Mouse (Mus musculus): ENCODE data around the gene Gm5129. TPM values are rescaled to one million over a fixed set of nuclear protein-coding genes. Genes with fewer than 3 reads are reported as not detected.
"Not testable (repeated sequence)": the region's sequence is repeated elsewhere in the genome, so short reads cannot be mapped to it uniquely, and the experiment has no call there.

Gene Gm5129
- 0.81 TPM in 1 of 2 replicates, not detected in the other for polyA plus RNA-seq (2014; fragmentation: Nextera tagmentation; extraction: Ambion mirVana)

DNA sequence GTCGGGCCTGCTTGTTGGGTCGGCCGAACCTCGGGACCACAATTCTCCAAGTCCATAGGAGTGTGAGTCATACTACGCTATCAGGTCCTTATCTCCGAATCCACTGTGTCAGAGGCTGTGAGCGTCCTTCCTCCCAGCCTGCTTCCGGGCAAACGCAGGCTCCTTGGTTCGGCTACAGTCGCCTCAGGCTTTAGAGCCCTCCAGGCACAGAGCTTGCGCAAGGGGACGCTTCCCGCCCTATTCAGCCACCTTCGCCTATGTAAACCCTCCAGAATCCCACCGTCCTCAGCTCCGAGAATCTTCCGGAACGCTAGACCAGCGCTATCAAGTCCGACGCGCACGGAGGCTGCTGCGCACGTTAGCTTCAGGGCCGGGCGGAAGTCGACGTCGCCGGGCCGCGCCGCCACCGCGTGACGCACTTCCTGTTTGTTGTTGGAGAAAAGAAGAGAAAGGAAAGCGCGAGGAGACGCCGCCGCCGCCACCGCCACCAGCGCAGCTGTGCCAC is at the start of gene Gm5129, which contains the start of gene Dnajb6:
Gene Gm5129, minus strand, starts transcription at position 380 of the 505 bp plus-strand sequence.
Gene Dnajb6, plus strand, starts transcription at position 132 of the 505 bp plus-strand sequence.
- no peaks in the 10 kb centered on the region for H3K36me3 ChIP-seq (ENCODE audit: control insufficient read depth, insufficient read depth, low read length)
- peak within 1 kb of the TSS; percentile 64 for H3K4me2 ChIP-seq (ENCODE audit: low read depth, low read length)
- H3K27ac ChIP-seq (replicated peaks; ENCODE audit: low read depth, low read length) = peak within 1 kb of the TSS; percentile 98
- peaks cover 19% of the 10 kb centered on the region for H3K4me1 ChIP-seq (ENCODE audit: control insufficient read depth, insufficient read depth, low read length)
- peak; percentile 96 for DNase-seq (ENCODE audit: low spot score)
- peak within 1 kb of the TSS; percentile 94 for H3K9ac ChIP-seq (ENCODE audit: low read depth, low read length)
- under 1% methylated on average over 43 of the region's 46 CpGs for WGBS
- peak within 1 kb of the TSS; percentile 86 for H3K4me3 ChIP-seq (ENCODE audit: low read depth, low read length)
- no peaks in the 10 kb centered on the region for H3K27me3 ChIP-seq (replicated peaks; ENCODE audit: control insufficient read depth, insufficient read depth, low read length)
- peak; percentile 95 for ATAC-seq (ENCODE audit: low read depth)
- no peaks in the 10 kb centered on the region for H3K9me3 ChIP-seq (ENCODE audit: control insufficient read depth, low read length)

- 75% methylated on average over 3 of the region's 13 CpGs for WGBS
- not testable (repeated sequence) for H3K9me3 ChIP-seq (ENCODE audit: control insufficient read depth, low read length); H3K4me2 ChIP-seq (ENCODE audit: low read depth, low read length); H3K9ac ChIP-seq (ENCODE audit: low read depth, low read length); H3K4me1 ChIP-seq (ENCODE audit: control insufficient read depth, insufficient read depth, low read length); H3K27ac ChIP-seq (replicated peaks; ENCODE audit: low read depth, low read length); ATAC-seq (ENCODE audit: low read depth); H3K4me3 ChIP-seq (ENCODE audit: low read depth, low read length); DNase-seq (ENCODE audit: low spot score); H3K27me3 ChIP-seq (replicated peaks; ENCODE audit: control insufficient read depth, insufficient read depth, low read length); H3K36me3 ChIP-seq (ENCODE audit: control insufficient read depth, insufficient read depth, low read length)
Observed at GRCm38 (mm10) chr5:29784906-29785305, 49.2 kb upstream of the Gm5129 start.

DNA sequence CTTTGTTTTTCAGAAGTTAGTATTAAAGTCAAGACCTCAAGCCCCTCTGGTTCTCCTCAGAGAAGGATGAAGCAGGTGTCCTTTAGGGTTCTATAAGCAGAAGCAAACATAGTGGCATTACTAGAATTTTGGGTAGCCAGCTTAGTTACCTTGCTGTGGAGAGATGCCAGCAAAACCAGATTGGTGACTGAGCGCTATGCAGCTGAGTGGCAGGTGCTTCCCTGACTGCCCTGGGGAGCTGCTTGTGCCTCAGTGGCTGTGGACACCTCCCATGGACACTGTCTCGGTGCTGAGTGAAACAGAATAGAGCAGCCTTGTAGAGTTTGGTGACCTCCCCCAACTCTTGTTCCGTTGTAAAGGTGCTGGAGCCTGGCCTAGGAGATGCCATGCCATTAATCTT is 46.5 kb upstream of the Gm5129 start:
- Histone ChIP-seq H3K4me2 (ENCODE audit: low read depth, low read length) (no peak overlapping the region), H3K9ac (ENCODE audit: low read depth, low read length) (no peak overlapping the region), H3K4me1 (ENCODE audit: control insufficient read depth, insufficient read depth, low read length) (no peaks in the 10 kb centered on the region), H3K27ac (replicated peaks; ENCODE audit: low read depth, low read length) (no peak overlapping the region), H3K9me3 (ENCODE audit: control insufficient read depth, low read length) (no peaks in the 10 kb centered on the region), H3K36me3 (ENCODE audit: control insufficient read depth, insufficient read depth, low read length) (peaks cover 25% of the 10 kb centered on the region), H3K27me3 (replicated peaks; ENCODE audit: control insufficient read depth, insufficient read depth, low read length) (no peaks in the 10 kb centered on the region), H3K4me3 (ENCODE audit: low read depth, low read length) (no peak overlapping the region)
- DNase-seq (ENCODE audit: low spot score) (no peak), ATAC-seq (ENCODE audit: low read depth) (no peak)
- 84% methylated on average over 3 of the region's 3 CpGs for WGBS

- DNase-seq (ENCODE audit: low spot score); H3K4me2 ChIP-seq (ENCODE audit: low read depth, low read length); H3K4me1 ChIP-seq (ENCODE audit: control insufficient read depth, insufficient read depth, low read length); H3K27me3 ChIP-seq (replicated peaks; ENCODE audit: control insufficient read depth, insufficient read depth, low read length); H3K27ac ChIP-seq (replicated peaks; ENCODE audit: low read depth, low read length); H3K9ac ChIP-seq (ENCODE audit: low read depth, low read length); H3K4me3 ChIP-seq (ENCODE audit: low read depth, low read length); H3K9me3 ChIP-seq (ENCODE audit: control insufficient read depth, low read length); ATAC-seq (ENCODE audit: low read depth): not testable (repeated sequence)
- WGBS = 89% methylated on average over 8 of the region's 9 CpGs
- H3K36me3 ChIP-seq (ENCODE audit: control insufficient read depth, insufficient read depth, low read length) = peaks cover 34% of the 10 kb centered on the region
Observed at GRCm38 (mm10) chr5:29779733-29780132, 44.0 kb upstream of the Gm5129 start.

- Histone ChIP-seq H3K9me3 (ENCODE audit: control insufficient read depth, low read length) (no peaks in the 10 kb centered on the region), H3K4me1 (ENCODE audit: control insufficient read depth, insufficient read depth, low read length) (no peaks in the 10 kb centered on the region), H3K4me2 (ENCODE audit: low read depth, low read length) (no peak overlapping the region), H3K9ac (ENCODE audit: low read depth, low read length) (no peak overlapping the region), H3K27ac (replicated peaks; ENCODE audit: low read depth, low read length) (no peak overlapping the region), H3K27me3 (replicated peaks; ENCODE audit: control insufficient read depth, insufficient read depth, low read length) (no peaks in the 10 kb centered on the region), H3K4me3 (ENCODE audit: low read depth, low read length) (no peak overlapping the region), H3K36me3 (ENCODE audit: control insufficient read depth, insufficient read depth, low read length) (peaks cover 34% of the 10 kb centered on the region)
- DNase-seq (ENCODE audit: low spot score) = no peak
- 90% methylated on average over 6 of the region's 6 CpGs for WGBS
- no peak for ATAC-seq (ENCODE audit: low read depth)
Observed at GRCm38 (mm10) chr5:29778029-29778428, 42.3 kb upstream of the Gm5129 start.

GRCm38 (mm10) chr5:29775437-29775836 is 39.7 kb upstream of the Gm5129 start:
- Histone ChIP-seq H3K36me3 (ENCODE audit: control insufficient read depth, insufficient read depth, low read length) (peaks cover 43% of the 10 kb centered on the region), H3K9ac (ENCODE audit: low read depth, low read length) (no peak overlapping the region), H3K27me3 (replicated peaks; ENCODE audit: control insufficient read depth, insufficient read depth, low read length) (no peaks in the 10 kb centered on the region), H3K9me3 (ENCODE audit: control insufficient read depth, low read length) (no peaks in the 10 kb centered on the region), H3K4me2 (ENCODE audit: low read depth, low read length) (no peak overlapping the region), H3K4me3 (ENCODE audit: low read depth, low read length) (no peak overlapping the region), H3K27ac (replicated peaks; ENCODE audit: low read depth, low read length) (no peak overlapping the region), H3K4me1 (ENCODE audit: control insufficient read depth, insufficient read depth, low read length) (no peaks in the 10 kb centered on the region)
- ATAC-seq (ENCODE audit: low read depth) (no peak), DNase-seq (ENCODE audit: low spot score) (peak; percentile 13)
- 79% methylated on average over 5 of the region's 5 CpGs for WGBS

GRCm38 (mm10) chr5:29773460-29774150 is 37.9 kb upstream of the Gm5129 start:
- no peak overlapping the region for H3K9ac ChIP-seq (ENCODE audit: low read depth, low read length)
- H3K27me3 ChIP-seq (replicated peaks; ENCODE audit: control insufficient read depth, insufficient read depth, low read length) = no peaks in the 10 kb centered on the region
- no peak for DNase-seq (ENCODE audit: low spot score)
- WGBS = 82% methylated on average over 13 of the region's 13 CpGs
- peaks cover 37% of the 10 kb centered on the region for H3K36me3 ChIP-seq (ENCODE audit: control insufficient read depth, insufficient read depth, low read length)
- H3K4me2 ChIP-seq (ENCODE audit: low read depth, low read length) = no peak overlapping the region
- H3K4me3 ChIP-seq (ENCODE audit: low read depth, low read length) = no peak overlapping the region
- no peaks in the 10 kb centered on the region for H3K9me3 ChIP-seq (ENCODE audit: control insufficient read depth, low read length)
- no peaks in the 10 kb centered on the region for H3K4me1 ChIP-seq (ENCODE audit: control insufficient read depth, insufficient read depth, low read length)
- H3K27ac ChIP-seq (replicated peaks; ENCODE audit: low read depth, low read length) = no peak overlapping the region
- ATAC-seq (ENCODE audit: low read depth) = no peak

DNA sequence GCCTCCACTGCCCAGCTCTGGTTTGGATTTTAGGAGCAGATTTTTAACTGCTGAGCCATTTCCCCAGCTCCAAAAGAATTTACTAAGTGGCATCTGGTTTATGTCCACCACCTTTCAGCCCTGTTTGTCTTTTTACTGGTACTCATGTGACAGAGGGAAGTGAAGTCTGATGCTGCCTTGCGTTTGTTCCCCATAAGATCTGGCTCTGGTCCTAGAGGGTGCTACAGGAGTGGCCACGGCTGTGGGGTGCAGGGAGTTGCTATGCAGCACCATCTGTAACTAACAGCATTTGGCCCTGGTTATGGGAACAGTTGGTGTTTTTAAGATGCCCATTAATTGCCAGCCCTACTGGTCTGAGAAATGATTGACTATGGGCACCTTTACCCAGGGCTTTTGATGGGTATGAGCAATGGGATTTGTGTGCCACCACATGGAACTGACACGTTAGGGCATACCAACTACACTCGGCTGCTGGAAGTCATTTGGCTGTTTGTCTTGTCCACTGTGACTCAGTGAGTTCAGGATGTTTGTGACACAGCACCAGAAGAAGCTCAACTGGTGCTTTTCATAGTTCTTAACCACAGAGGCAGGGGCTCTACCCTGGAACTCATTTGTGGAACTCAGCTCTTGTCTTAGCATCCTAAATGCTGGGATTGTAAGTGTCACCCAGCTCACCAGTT is 37.1 kb upstream of the Gm5129 start:
- ATAC-seq (ENCODE audit: low read depth) (no peak), DNase-seq (ENCODE audit: low spot score) (no peak)
- Histone ChIP-seq H3K36me3 (ENCODE audit: control insufficient read depth, insufficient read depth, low read length) (peaks cover 37% of the 10 kb centered on the region), H3K9ac (ENCODE audit: low read depth, low read length) (no peak overlapping the region), H3K9me3 (ENCODE audit: control insufficient read depth, low read length) (no peaks in the 10 kb centered on the region), H3K4me2 (ENCODE audit: low read depth, low read length) (no peak overlapping the region), H3K27ac (replicated peaks; ENCODE audit: low read depth, low read length) (no peak overlapping the region), H3K27me3 (replicated peaks; ENCODE audit: control insufficient read depth, insufficient read depth, low read length) (no peaks in the 10 kb centered on the region), H3K4me1 (ENCODE audit: control insufficient read depth, insufficient read depth, low read length) (no peaks in the 10 kb centered on the region), H3K4me3 (ENCODE audit: low read depth, low read length) (no peak overlapping the region)
- WGBS = 81% methylated on average over 4 of the region's 4 CpGs

Measured in embryonic facial prominence, embryonic 14.5 days (tissue).